Mouse (Mus musculus): ENCODE results near the gene Spin2-ps6. TPM values are rescaled to one million over a fixed set of nuclear protein-coding genes. Genes with fewer than 3 reads are reported as not detected.
"Not testable (repeated sequence)": the region's sequence is repeated elsewhere in the genome, so short reads cannot be mapped to it uniquely, and the experiment has no call there.

Gene Spin2-ps6
- not detected in 2 replicates for polyA plus RNA-seq (2014; fragmentation: Nextera tagmentation; extraction: Ambion mirVana)

- not testable (repeated sequence) for ATAC-seq (replicated peaks; ENCODE audit: insufficient number of reproducible peaks, low FRiP score, low TSS enrichment); H3K9ac ChIP-seq (ENCODE audit: low read depth, low read length); H3K4me3 ChIP-seq (ENCODE audit: low read depth, low read length); H3K4me1 ChIP-seq (ENCODE audit: control insufficient read depth, insufficient read depth, low read length); H3K27ac ChIP-seq (ENCODE audit: low read depth, low read length); H3K4me2 ChIP-seq; H3K9me3 ChIP-seq (replicated peaks; ENCODE audit: control insufficient read depth, low read length); H3K27me3 ChIP-seq (ENCODE audit: control insufficient read depth, insufficient read depth, low read length); H3K36me3 ChIP-seq (ENCODE audit: control insufficient read depth, insufficient read depth, low read length)
- no CpG with 5 or more reads among the region's 3 CpGs for WGBS (ENCODE audit: insufficient replicate concordance)
These were observed at the start of gene Spin2-ps6 for GRCm38 (mm10) chrX:33234569-33234968. TSS of gene Spin2-ps6 (plus strand) at chrX:33234869.

Other genes with a start within 250 kb of the Spin2-ps6 start
- gene Btbd35f12, start 78.5 kb downstream of the Spin2-ps6 start, polyA plus RNA-seq (2014; fragmentation: Nextera tagmentation; extraction: Ambion mirVana) = not detected in 2 replicates

Data from heart, embryonic 11.5 days (tissue).